Mouse (Mus musculus): ENCODE measurements around the gene Ttc7b. TPM values are rescaled to one million over a fixed set of nuclear protein-coding genes. Genes with fewer than 3 reads are reported as not detected.

The Ttc7b gene
- total RNA-seq (2014; fragmentation: Nextera tagmentation) (27.1 and 33.9 TPM in 2 replicates), total RNA-seq (2017) (25.4 and 26.8 TPM in 2 replicates), polyA plus RNA-seq (2012) (21.1 and 24.2 TPM in 2 replicates)

DNA sequence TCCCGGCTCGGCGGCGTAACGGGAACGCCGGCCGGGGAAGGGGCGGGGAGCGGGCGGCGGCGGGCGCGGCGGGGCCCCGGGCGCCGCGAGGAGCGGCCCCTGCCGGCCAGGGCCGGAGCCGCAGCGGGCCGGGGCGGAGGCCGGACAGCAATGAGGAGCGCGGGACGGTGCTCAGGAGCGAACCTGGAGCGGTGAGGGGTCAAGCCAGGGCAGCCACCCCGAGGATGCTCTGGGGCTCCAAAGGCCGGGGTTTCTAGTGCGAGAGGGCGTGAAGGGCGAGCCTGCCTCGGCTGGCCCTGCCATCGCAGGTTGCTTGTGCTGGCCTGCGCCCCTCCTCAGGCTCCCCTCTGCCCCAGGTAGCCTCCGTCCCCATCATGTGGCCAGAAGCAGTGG lies at the start of gene Ttc7b:
Ttc7b (minus strand) TSS at position 33 of the 393 bp plus-strand sequence.
- Histone ChIP-seq H3K9me3 (replicated peaks) (peaks cover 4% of the 10 kb centered on the region), H3K4me3 (ENCODE audit: low read depth, low read length) (peak within 1 kb of the TSS; percentile 75), H3K27me3 (ENCODE audit: insufficient read depth, low read length) (peaks cover 64% of the 10 kb centered on the region), H3K4me1 (ENCODE audit: insufficient read depth, low read depth, low read length) (peaks cover 14% of the 10 kb centered on the region), H3K36me3 (replicated peaks) (peaks cover 3% of the 10 kb centered on the region)
- peak; percentile 26; the same call in 1 of the 2 replicates for TF ChIP-seq CTCF (IDR thresholded peaks at IDR 0.05; ENCODE audit: low read depth, low read length)
- TF ChIP-seq GATA1 (IDR thresholded peaks at IDR 0.05; ENCODE audit: borderline replicate concordance, low read length), result no peak
- DNase-seq (ENCODE audit: low spot score) (peak; percentile 91), ATAC-seq (ENCODE audit: extremely low read depth, insufficient number of reproducible peaks, low FRiP score, poor library complexity, severe bottlenecking) (no peak)

DNA sequence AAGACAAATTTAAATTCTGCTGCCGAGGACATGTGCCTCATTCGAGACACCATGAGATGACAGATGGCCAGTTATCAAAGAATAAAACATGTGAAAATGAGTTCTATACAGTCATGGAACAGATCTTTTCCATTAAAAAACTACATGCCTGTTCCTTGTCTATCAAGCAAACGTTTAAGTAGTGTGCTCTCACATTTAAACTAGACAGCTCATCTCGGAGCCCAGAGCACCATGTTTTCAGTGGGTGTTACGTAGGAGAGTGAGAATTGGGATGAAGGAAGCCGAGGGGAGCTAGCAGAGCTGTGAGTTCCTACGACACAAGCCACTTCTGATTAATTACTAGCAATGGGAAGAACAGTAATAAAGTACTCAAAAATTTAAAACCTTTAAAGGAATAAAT lies 48.2 kb upstream of the Ttc7b start:
- no peaks in the 10 kb centered on the region for H3K9me3 ChIP-seq (replicated peaks)
- H3K4me1 ChIP-seq (ENCODE audit: insufficient read depth, low read depth, low read length), result 0 out of 2 replicates have a peak, but pooled peaks cover 2% of the 10 kb centered on the region
- H3K27me3 ChIP-seq (ENCODE audit: insufficient read depth, low read length), result no peaks in the 10 kb centered on the region
- ATAC-seq (ENCODE audit: extremely low read depth, insufficient number of reproducible peaks, low FRiP score, poor library complexity, severe bottlenecking) (no peak), DNase-seq (ENCODE audit: low spot score) (no peak)
- H3K4me3 ChIP-seq (ENCODE audit: low read depth, low read length), result no peak overlapping the region
- no peak for TF ChIP-seq CTCF (IDR thresholded peaks at IDR 0.05; ENCODE audit: low read depth, low read length)
- no peak for TF ChIP-seq POLR2AphosphoS5 (IDR thresholded peaks at IDR 0.05; ENCODE audit: insufficient replicate concordance, low read depth, low read length)
- no peak for TF ChIP-seq GATA1 (IDR thresholded peaks at IDR 0.05; ENCODE audit: borderline replicate concordance, low read length)
- no peak for TF ChIP-seq GATA2 (IDR thresholded peaks at IDR 0.05; ENCODE audit: borderline replicate concordance, low read depth, low read length)
- TF ChIP-seq TAL1 (conservative IDR thresholded peaks at IDR 0.05; ENCODE audit: low read depth, low read length), result no peak
- H3K36me3 ChIP-seq (replicated peaks), result peaks cover 83% of the 10 kb centered on the region

DNA sequence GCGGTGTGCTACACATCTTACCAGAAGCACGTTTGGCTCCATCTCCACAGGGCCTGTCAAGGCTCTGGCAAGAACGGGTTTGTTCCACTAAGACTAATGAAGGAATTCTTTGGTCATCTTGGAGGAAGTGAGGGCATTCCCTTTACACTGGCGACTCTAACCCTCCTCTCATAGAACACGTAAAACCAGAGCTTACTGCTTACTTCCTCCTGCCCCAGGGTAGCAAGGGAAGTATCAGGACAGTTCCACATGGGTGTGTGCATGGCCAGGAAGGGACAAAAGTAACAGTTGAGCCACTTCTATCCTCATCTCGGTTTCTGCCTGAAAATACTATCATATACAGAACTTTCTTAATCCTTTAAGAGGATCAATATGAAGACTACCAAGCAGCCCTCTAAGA lies 47.5 kb upstream of the Ttc7b start:
- no peak for TF ChIP-seq POLR2AphosphoS5 (IDR thresholded peaks at IDR 0.05; ENCODE audit: insufficient replicate concordance, low read depth, low read length)
- TF ChIP-seq TAL1 (conservative IDR thresholded peaks at IDR 0.05; ENCODE audit: low read depth, low read length), result no peak
- no peak for TF ChIP-seq GATA1 (IDR thresholded peaks at IDR 0.05; ENCODE audit: borderline replicate concordance, low read length)
- no peak for TF ChIP-seq CTCF (IDR thresholded peaks at IDR 0.05; ENCODE audit: low read depth, low read length)
- no peak for TF ChIP-seq GATA2 (IDR thresholded peaks at IDR 0.05; ENCODE audit: borderline replicate concordance, low read depth, low read length)
- Histone ChIP-seq H3K4me3 (ENCODE audit: low read depth, low read length) (no peak overlapping the region), H3K36me3 (replicated peaks) (peaks cover 84% of the 10 kb centered on the region), H3K27me3 (ENCODE audit: insufficient read depth, low read length) (no peaks in the 10 kb centered on the region), H3K9me3 (replicated peaks) (no peaks in the 10 kb centered on the region), H3K4me1 (ENCODE audit: insufficient read depth, low read depth, low read length) (0 out of 2 replicates have a peak, but pooled peaks cover 2% of the 10 kb centered on the region)
- DNase-seq (ENCODE audit: low spot score) (no peak), ATAC-seq (ENCODE audit: extremely low read depth, insufficient number of reproducible peaks, low FRiP score, poor library complexity, severe bottlenecking) (no peak)

DNA sequence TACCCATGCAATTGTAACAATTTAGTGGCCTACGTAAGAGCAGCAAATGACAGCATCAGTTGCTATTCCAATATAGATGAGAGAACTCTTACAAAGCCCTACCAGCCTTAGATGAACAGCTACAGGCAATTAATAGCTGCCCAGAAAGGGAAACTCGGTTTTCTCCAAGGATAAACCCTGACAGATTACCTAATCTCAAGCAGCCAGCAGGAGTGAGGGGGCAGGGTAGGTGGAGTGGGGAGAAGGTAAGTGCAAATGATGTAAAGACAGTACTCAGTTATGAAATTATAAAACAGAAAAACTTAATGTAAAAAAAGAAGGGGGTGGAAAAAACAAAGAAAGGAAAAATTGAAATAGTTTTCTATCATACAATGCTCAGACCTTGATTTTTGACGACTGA lies 47.0 kb upstream of the Ttc7b start:
- Histone ChIP-seq H3K36me3 (replicated peaks) (peaks cover 84% of the 10 kb centered on the region), H3K4me1 (ENCODE audit: insufficient read depth, low read depth, low read length) (0 out of 2 replicates have a peak, but pooled peaks cover 2% of the 10 kb centered on the region), H3K4me3 (ENCODE audit: low read depth, low read length) (no peak overlapping the region), H3K27me3 (ENCODE audit: insufficient read depth, low read length) (no peaks in the 10 kb centered on the region), H3K9me3 (replicated peaks) (no peaks in the 10 kb centered on the region)
- DNase-seq (ENCODE audit: low spot score), result no peak
- TF ChIP-seq CTCF (IDR thresholded peaks at IDR 0.05; ENCODE audit: low read depth, low read length) (no peak), GATA2 (IDR thresholded peaks at IDR 0.05; ENCODE audit: borderline replicate concordance, low read depth, low read length) (no peak), POLR2AphosphoS5 (IDR thresholded peaks at IDR 0.05; ENCODE audit: insufficient replicate concordance, low read depth, low read length) (no peak), GATA1 (IDR thresholded peaks at IDR 0.05; ENCODE audit: borderline replicate concordance, low read length) (no peak), TAL1 (conservative IDR thresholded peaks at IDR 0.05; ENCODE audit: low read depth, low read length) (no peak)
- ATAC-seq (ENCODE audit: extremely low read depth, insufficient number of reproducible peaks, low FRiP score, poor library complexity, severe bottlenecking), result no peak

DNA sequence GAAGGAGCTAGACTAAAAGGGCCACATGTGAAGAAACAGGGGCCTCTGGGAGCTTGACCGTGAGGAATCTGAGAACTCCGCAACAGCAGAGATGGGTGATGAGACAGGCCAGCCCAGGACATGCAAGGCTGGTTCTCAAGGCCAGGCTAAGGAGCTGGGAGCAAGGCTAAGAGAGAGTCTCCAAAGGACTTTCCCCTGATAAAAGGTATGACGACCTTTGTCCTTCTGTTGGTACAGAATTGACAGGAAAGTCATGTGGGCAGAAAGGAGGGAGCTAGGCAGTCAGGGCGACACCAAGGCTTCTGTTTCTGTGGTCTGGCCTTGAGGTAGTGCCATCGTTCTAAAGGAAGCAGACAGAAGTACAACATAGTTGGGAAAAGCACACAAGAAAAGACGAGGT lies 33.0 kb upstream of the Ttc7b start:
- Histone ChIP-seq H3K4me1 (ENCODE audit: insufficient read depth, low read depth, low read length) (no peaks in the 10 kb centered on the region), H3K27me3 (ENCODE audit: insufficient read depth, low read length) (no peaks in the 10 kb centered on the region), H3K9me3 (replicated peaks) (no peaks in the 10 kb centered on the region), H3K36me3 (replicated peaks) (peaks cover 72% of the 10 kb centered on the region), H3K4me3 (ENCODE audit: low read depth, low read length) (no peak overlapping the region)
- no peak for ATAC-seq (ENCODE audit: extremely low read depth, insufficient number of reproducible peaks, low FRiP score, poor library complexity, severe bottlenecking)
- no peak for DNase-seq (ENCODE audit: low spot score)
- TF ChIP-seq CTCF (IDR thresholded peaks at IDR 0.05; ENCODE audit: low read depth, low read length), result no peak
- no peak for TF ChIP-seq GATA1 (IDR thresholded peaks at IDR 0.05; ENCODE audit: borderline replicate concordance, low read length)
- no peak for TF ChIP-seq POLR2AphosphoS5 (IDR thresholded peaks at IDR 0.05; ENCODE audit: insufficient replicate concordance, low read depth, low read length)
- TF ChIP-seq TAL1 (conservative IDR thresholded peaks at IDR 0.05; ENCODE audit: low read depth, low read length), result no peak
- no peak for TF ChIP-seq GATA2 (IDR thresholded peaks at IDR 0.05; ENCODE audit: borderline replicate concordance, low read depth, low read length)

DNA sequence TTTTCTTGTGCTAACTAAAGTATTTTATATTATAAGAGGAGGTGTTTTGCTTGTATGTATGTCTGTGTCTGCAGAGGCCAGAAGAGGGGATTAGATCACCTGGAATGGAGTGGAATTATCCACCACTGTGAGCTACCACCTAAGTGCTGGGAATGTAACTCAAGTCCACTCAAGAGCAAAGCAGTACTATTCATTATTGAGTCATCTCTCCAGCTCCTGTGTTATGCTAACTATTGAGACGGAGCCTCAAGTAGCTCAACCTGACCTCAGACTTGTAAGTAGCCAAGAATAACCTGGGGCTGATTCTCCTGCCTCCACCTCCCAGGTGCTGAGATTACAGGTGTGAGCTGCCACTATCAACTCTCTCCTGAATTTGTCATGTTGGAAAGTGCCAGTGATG lies 31.3 kb upstream of the Ttc7b start:
- Histone ChIP-seq H3K27me3 (ENCODE audit: insufficient read depth, low read length) (no peaks in the 10 kb centered on the region), H3K36me3 (replicated peaks) (peaks cover 66% of the 10 kb centered on the region), H3K9me3 (replicated peaks) (no peaks in the 10 kb centered on the region), H3K4me1 (ENCODE audit: insufficient read depth, low read depth, low read length) (no peaks in the 10 kb centered on the region), H3K4me3 (ENCODE audit: low read depth, low read length) (no peak overlapping the region)
- no peak for ATAC-seq (ENCODE audit: extremely low read depth, insufficient number of reproducible peaks, low FRiP score, poor library complexity, severe bottlenecking)
- no peak for TF ChIP-seq GATA1 (IDR thresholded peaks at IDR 0.05; ENCODE audit: borderline replicate concordance, low read length)
- no peak for TF ChIP-seq TAL1 (conservative IDR thresholded peaks at IDR 0.05; ENCODE audit: low read depth, low read length)
- no peak for TF ChIP-seq POLR2AphosphoS5 (IDR thresholded peaks at IDR 0.05; ENCODE audit: insufficient replicate concordance, low read depth, low read length)
- TF ChIP-seq CTCF (IDR thresholded peaks at IDR 0.05; ENCODE audit: low read depth, low read length), result no peak
- no peak for TF ChIP-seq GATA2 (IDR thresholded peaks at IDR 0.05; ENCODE audit: borderline replicate concordance, low read depth, low read length)
- no peak for DNase-seq (ENCODE audit: low spot score)
